Comparison of ENCODE assay signal across 14 mouse cellular contexts in genomic region chr14:12340238-12341074, GRCm38 (mm10). TPM values are rescaled to one million over a fixed set of nuclear protein-coding genes. Genes with fewer than 3 reads are reported as not detected.
DNase-seq lines count a peak whose midpoint lies in the region; ATAC-seq and TF ChIP-seq lines count a peak whose summit lies in the region.
"Had no signal": no experiment of that assay in that cellular context is flagged by ENCODE, and none has a peak within 500 bp of the region (broad histone marks: within the 10 kb centered on the region; RNA-seq: fewer than 3 reads in every experiment).

No protein-coding gene starts in this region.

- H3K27me3 ChIP-seq in heart, embryonic 10.5 days (ENCODE audit: insufficient read depth, poor library complexity, severe bottlenecking), result peaks cover 99% of the 10 kb centered on the region
- H3K27me3 ChIP-seq in embryonic facial prominence, embryonic 11.5 days (ENCODE audit: control insufficient read depth, insufficient read depth, low read length), result peaks cover 76% of the 10 kb centered on the region
- peaks cover 98% of the 10 kb centered on the region for H3K27me3 ChIP-seq in limb, embryonic 15.5 days

- TF ChIP-seq CTCF in left cerebral cortex, adult 2 months (IDR thresholded peaks at IDR 0.05), result no peak

- H3K36me3 ChIP-seq in heart, embryonic 10.5 days, result no peaks in the 10 kb centered on the region
- H3K36me3 ChIP-seq in embryonic facial prominence, embryonic 11.5 days (replicated peaks; ENCODE audit: control insufficient read depth, insufficient read depth, low read depth, low read length), result no peaks in the 10 kb centered on the region
- no peaks in the 10 kb centered on the region for H3K36me3 ChIP-seq in limb, embryonic 15.5 days
- H3K36me3 ChIP-seq: embryonic facial prominence, embryonic 15.5 days had no signal

- peak; percentile 69 for DNase-seq in heart, embryonic 10.5 days (ENCODE audit: low spot score)
- DNase-seq in heart, adult 9 months (ENCODE audit: low spot score in 2 of 2), result no peak
- no peak for DNase-seq in left cerebral cortex, adult 2 months (ENCODE audit: extremely low spot score in 1 of 2, low spot score in 2 of 2)
- no peak for DNase-seq in left cerebral cortex, adult 11 months (ENCODE audit: low spot score)
- peak; percentile 44 for DNase-seq in embryonic facial prominence, embryonic 11.5 days (ENCODE audit: low spot score)
- no peak for DNase-seq in spleen, postnatal 4 days (ENCODE audit: low spot score in 2 of 2)
- no peak for DNase-seq in lung, postnatal 10 days
- DNase-seq: right cerebral cortex, postnatal 4 days; thymus, adult 2 months had no signal

- H3K4me1 ChIP-seq in heart, embryonic 10.5 days, result peaks cover 23% of the 10 kb centered on the region
- H3K4me1 ChIP-seq in embryonic facial prominence, embryonic 11.5 days (ENCODE audit: control insufficient read depth, insufficient read depth, low read length), result peaks cover 6% of the 10 kb centered on the region; the same call in 1 of the 2 replicates
- peaks cover 24% of the 10 kb centered on the region for H3K4me1 ChIP-seq in limb, embryonic 15.5 days

- H3K4me3 ChIP-seq in heart, embryonic 10.5 days, result peak overlapping the region; percentile 33; the same call in 1 of the 2 replicates
- H3K4me3 ChIP-seq in left cerebral cortex, adult 2 months, result peak overlapping the region; percentile 38
- H3K4me3 ChIP-seq in embryonic facial prominence, embryonic 11.5 days (ENCODE audit: low read depth, low read length), result no peak overlapping the region
- H3K4me3 ChIP-seq in limb, embryonic 15.5 days, result 0 out of 2 replicates have a peak overlapping the region, but pooled peaks have one; percentile 14

- H3K4me2 ChIP-seq in embryonic facial prominence, embryonic 11.5 days (ENCODE audit: low read depth, low read length), result no peak overlapping the region
- H3K4me2 ChIP-seq in limb, embryonic 15.5 days, result no peak overlapping the region

- no peak overlapping the region for H3K9ac ChIP-seq in embryonic facial prominence, embryonic 11.5 days (replicated peaks; ENCODE audit: low read length)
- no peak overlapping the region for H3K9ac ChIP-seq in limb, embryonic 15.5 days
- H3K9ac ChIP-seq: embryonic facial prominence, embryonic 15.5 days; liver, embryonic 14.5 days had no signal

- H3K9me3 ChIP-seq in heart, embryonic 10.5 days, result no peaks in the 10 kb centered on the region
- H3K9me3 ChIP-seq in embryonic facial prominence, embryonic 11.5 days (replicated peaks; ENCODE audit: control insufficient read depth, low read length), result no peaks in the 10 kb centered on the region
- no peaks in the 10 kb centered on the region for H3K9me3 ChIP-seq in limb, embryonic 15.5 days
- H3K9me3 ChIP-seq: embryonic facial prominence, embryonic 15.5 days had no signal

- intact Hi-C loops in left cerebral cortex, adult 2 months (cut with DNase I), result loop anchor here (2.0 kb wide), 1 partner anchor 44 kb away; no protein-coding TSS in a partner anchor

- no peak for ATAC-seq in embryonic facial prominence, embryonic 11.5 days (replicated peaks; ENCODE audit: insufficient number of reproducible peaks, low FRiP score, low TSS enrichment, low read depth)
- no peak for ATAC-seq in limb, embryonic 15.5 days (ENCODE audit: insufficient number of reproducible peaks, low FRiP score, low TSS enrichment, low read depth)

- WGBS in heart, embryonic 10.5 days, result under 1% methylated on average over 19 of the region's 19 CpGs
- WGBS in embryonic facial prominence, embryonic 11.5 days, result 1% methylated on average over 19 of the region's 19 CpGs
- WGBS in limb, embryonic 15.5 days, result under 1% methylated on average over 19 of the region's 19 CpGs

- H3K27ac ChIP-seq in heart, embryonic 10.5 days, result no peak overlapping the region
- H3K27ac ChIP-seq in left cerebral cortex, adult 2 months, result peak overlapping the region; percentile 67
- no peak overlapping the region for H3K27ac ChIP-seq in embryonic facial prominence, embryonic 11.5 days (replicated peaks; ENCODE audit: low read depth, low read length)
- H3K27ac ChIP-seq in limb, embryonic 15.5 days, result no peak overlapping the region
- H3K27ac ChIP-seq: embryonic facial prominence, embryonic 15.5 days; liver, embryonic 14.5 days had no signal

RNA-seq across cellular contexts. Expression of gene Fezf2, which starts 7.5 kb away (rescaled TPM):
- polyA plus RNA-seq in heart, embryonic 10.5 days (2016; fragmentation: Nextera tagmentation; extraction: Ambion mirVana), result not detected in 2 replicates
- total RNA-seq in left cerebral cortex, adult 2 months (2021), result 10 to 100 TPM; 28.6 to 33.1 TPM
- polyA plus RNA-seq in embryonic facial prominence, embryonic 11.5 days (2014; fragmentation: Nextera tagmentation; extraction: Ambion mirVana), result 3.9 and 4.7 TPM in 2 replicates
- not detected in 2 replicates for polyA plus RNA-seq in limb, embryonic 15.5 days (2015; fragmentation: Nextera tagmentation; extraction: Ambion mirVana)
- total RNA-seq: heart, adult 18-20 months had no signal
- polyA plus RNA-seq: large intestine, adult 2 months; liver, embryonic 14.5 days had no signal

RNA-seq across cellular contexts. Expression of gene 3830406C13Rik, which starts 56.5 kb away (rescaled TPM):
- 20.5 and 21.9 TPM in 2 replicates for polyA plus RNA-seq in heart, embryonic 10.5 days (2016; fragmentation: Nextera tagmentation; extraction: Ambion mirVana)
- total RNA-seq in left cerebral cortex, adult 2 months (2021), result 10 to 100 TPM; 27.4 to 30.1 TPM
- 32.9 and 36.0 TPM in 2 replicates for polyA plus RNA-seq in embryonic facial prominence, embryonic 11.5 days (2014; fragmentation: Nextera tagmentation; extraction: Ambion mirVana)
- 52.2 and 52.7 TPM in 2 replicates for polyA plus RNA-seq in limb, embryonic 15.5 days (2015; fragmentation: Nextera tagmentation; extraction: Ambion mirVana)

RNA-seq across cellular contexts. Expression of gene Gm49355, which starts 56.7 kb away (rescaled TPM):
- polyA plus RNA-seq in heart, embryonic 10.5 days (2016; fragmentation: Nextera tagmentation; extraction: Ambion mirVana), result 0.14 and 0.20 TPM in 2 replicates
- under 1 TPM in 1 of 2 experiments, not detected in 1; 0.20 TPM for total RNA-seq in left cerebral cortex, adult 2 months (2021)
- 0.15 TPM in 2 replicates for polyA plus RNA-seq in embryonic facial prominence, embryonic 11.5 days (2014; fragmentation: Nextera tagmentation; extraction: Ambion mirVana)
- polyA plus RNA-seq in limb, embryonic 15.5 days (2015; fragmentation: Nextera tagmentation; extraction: Ambion mirVana), result 0.09 and 0.14 TPM in 2 replicates

Comparison
In these comparisons a context has a peak if more than half of its experiments do, and no peak if none do; other contexts are left out.
1. DNase-seq: peak in heart, embryonic 10.5 days (single experiment) and embryonic facial prominence, embryonic 11.5 days (single experiment); none in heart, adult 9 months (0 of 2), left cerebral cortex, adult 2 months (0 of 2), left cerebral cortex, adult 11 months (single experiment), spleen, postnatal 4 days (0 of 2) and lung, postnatal 10 days (single experiment).